Mouse (Mus musculus) kidney, adult 2 months (tissue): ENCODE measurements around the gene Lgi4. TPM values are rescaled to one million over a fixed set of nuclear protein-coding genes. Genes with fewer than 3 reads are reported as not detected.

ENCODE experiments used
- DNase-seq: peaks from one replicate; pipeline ENCODE4 v3.0.0; 2021
- H3K27ac ChIP-seq: fragments of 200-500 bp; 2 replicates; pipeline ENCODE4 v1.5.1; 2012; ENCODE audit warnings: low read depth, low read length, control low read depth, inconsistent platforms; ENCODE audit not compliant: insufficient read depth
- H3K27me3 ChIP-seq: fragments of 200-500 bp; replicated peaks from 2 replicates; pipeline ENCODE4 v1.6.1; 2012; ENCODE audit warnings: mild to moderate bottlenecking, moderate library complexity, low read length, inconsistent platforms; ENCODE audit not compliant: control insufficient read depth, insufficient read depth
- H3K36me3 ChIP-seq: fragments of 200-500 bp; 2 replicates; pipeline ENCODE4 v1.6.1; 2012; ENCODE audit warnings: mild to moderate bottlenecking, moderate library complexity, low read length, inconsistent platforms; ENCODE audit not compliant: control insufficient read depth, insufficient read depth
- H3K4me1 ChIP-seq: fragments of 200-500 bp; 2 replicates; pipeline ENCODE4 v1.6.1; 2011; ENCODE audit warnings: low read length; ENCODE audit not compliant: control insufficient read depth, insufficient read depth
- H3K4me3 ChIP-seq: fragments of 200-500 bp; 2 replicates; pipeline ENCODE4 v1.5.1; 2011; ENCODE audit warnings: mild to moderate bottlenecking, low read depth, low read length, control low read depth; ENCODE audit not compliant: insufficient read depth
- CTCF ChIP-seq: fragments of 200-500 bp; conservative IDR thresholded peaks from 2 replicates; pipeline ENCODE4 v1.5.1; 2011; ENCODE audit warnings: low read depth, mild to moderate bottlenecking, control low read depth, low read length, moderate library complexity, mixed read lengths; ENCODE audit not compliant: insufficient read depth, insufficient read length
- POLR2A ChIP-seq: fragments of 200-500 bp; IDR thresholded peaks from one replicate; pipeline ENCODE4 v1.6.1; 2011; ENCODE audit warnings: low read depth, low read length, control low read depth
- WGBS: fragments of 180-500 bp; shearing (Covaris S2); methylation state at CpG from one replicate; pipeline ENCODE4 v1.1.7; 2018; 5-methylcytosine and 5-hydroxymethylcytosine counted together
- polyA plus RNA-seq: library from polyadenylated mRNA; depleted of rRNA; stranded (reverse); fragments of >200 nt; gene quantifications from 2 replicates; pipeline ENCODE4 v1.2.3, GENCODE M21; 2012

The Lgi4 gene
- polyA plus RNA-seq, 1 experiment = 0.99 TPM

DNA sequence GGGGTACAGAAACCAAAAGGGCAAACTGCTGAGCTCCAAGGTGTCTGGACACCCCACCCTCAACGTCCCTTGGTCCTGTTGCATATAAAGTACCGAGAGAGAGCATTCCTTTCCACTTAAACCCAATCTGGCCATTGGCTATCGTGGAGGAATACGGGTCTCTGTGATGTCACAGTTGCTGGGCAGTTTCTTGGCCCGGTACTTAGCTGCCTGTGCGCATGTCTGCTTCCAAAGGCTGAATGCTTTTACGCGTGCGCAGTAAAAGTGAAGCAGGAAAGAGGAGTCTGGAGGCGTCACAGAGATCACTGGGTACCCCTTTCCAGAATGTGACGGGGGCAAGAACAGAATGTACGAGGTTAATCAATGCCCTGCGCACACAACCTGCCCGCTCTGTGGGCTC lies 10.3 kb downstream of the Lgi4 start:
- Histone ChIP-seq H3K27ac (no peak overlapping the region), H3K4me1 (no peaks in the 10 kb centered on the region), H3K4me3 (no peak overlapping the region), H3K36me3 (no peaks in the 10 kb centered on the region), H3K27me3 (no peaks in the 10 kb centered on the region)
- TF ChIP-seq CTCF (no peak), POLR2A (no peak)
- WGBS = 79% methylated on average over 14 of the region's 14 CpGs
- no peak for DNase-seq

DNA sequence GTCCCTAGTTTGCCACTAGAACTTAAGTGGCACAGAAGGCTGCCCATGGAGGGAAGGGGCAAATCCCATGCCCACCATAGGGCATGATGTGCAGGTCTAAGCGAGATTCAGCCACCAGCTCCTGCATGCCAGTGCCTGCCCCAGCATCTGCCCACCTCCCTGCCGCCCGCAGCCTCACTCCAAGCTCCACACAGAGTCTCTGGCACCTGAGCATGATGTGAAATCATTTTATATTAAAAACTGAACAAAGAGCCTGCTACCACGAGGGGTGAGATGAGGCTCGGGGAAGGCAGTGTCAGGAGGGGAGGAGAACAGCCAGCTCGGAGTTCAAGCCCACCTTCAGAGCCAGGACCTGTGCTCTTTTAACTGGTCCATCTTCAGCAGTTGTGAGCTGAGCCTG lies 11.2 kb downstream of the Lgi4 start:
- H3K27me3 ChIP-seq = no peaks in the 10 kb centered on the region
- TF ChIP-seq CTCF = no peak
- no peak for TF ChIP-seq POLR2A
- no peak for DNase-seq
- H3K4me3 ChIP-seq = no peak overlapping the region
- H3K36me3 ChIP-seq = no peaks in the 10 kb centered on the region
- 81% methylated on average over 6 of the region's 6 CpGs for WGBS
- H3K27ac ChIP-seq = no peak overlapping the region
- no peaks in the 10 kb centered on the region for H3K4me1 ChIP-seq

DNA sequence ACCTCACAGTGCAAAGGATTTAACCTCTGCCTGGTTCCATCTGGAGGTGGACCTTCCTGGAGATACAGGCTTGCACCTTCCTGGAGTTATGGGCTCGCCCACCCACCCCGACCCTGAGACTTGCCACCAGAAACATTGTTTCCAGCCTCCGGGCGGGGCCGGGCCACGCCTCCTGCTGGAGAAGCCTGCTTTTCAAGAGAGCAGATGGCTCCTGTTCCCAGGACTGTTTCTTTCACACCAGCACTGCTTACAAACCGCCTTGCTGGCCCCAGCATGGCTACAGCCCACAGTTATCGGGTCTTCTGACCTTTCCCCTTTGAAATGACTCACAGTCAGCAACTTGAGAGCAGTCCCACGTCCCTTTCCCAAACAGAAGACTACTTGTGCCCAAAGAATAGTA lies 13.2 kb downstream of the Lgi4 start:
- no peak for DNase-seq
- H3K27me3 ChIP-seq = no peaks in the 10 kb centered on the region
- no peaks in the 10 kb centered on the region for H3K4me1 ChIP-seq
- no peak overlapping the region for H3K4me3 ChIP-seq
- no peak for TF ChIP-seq POLR2A
- TF ChIP-seq CTCF = no peak
- WGBS = 46% methylated on average over 9 of the region's 9 CpGs
- H3K36me3 ChIP-seq = no peaks in the 10 kb centered on the region
- H3K27ac ChIP-seq = no peak overlapping the region

DNA sequence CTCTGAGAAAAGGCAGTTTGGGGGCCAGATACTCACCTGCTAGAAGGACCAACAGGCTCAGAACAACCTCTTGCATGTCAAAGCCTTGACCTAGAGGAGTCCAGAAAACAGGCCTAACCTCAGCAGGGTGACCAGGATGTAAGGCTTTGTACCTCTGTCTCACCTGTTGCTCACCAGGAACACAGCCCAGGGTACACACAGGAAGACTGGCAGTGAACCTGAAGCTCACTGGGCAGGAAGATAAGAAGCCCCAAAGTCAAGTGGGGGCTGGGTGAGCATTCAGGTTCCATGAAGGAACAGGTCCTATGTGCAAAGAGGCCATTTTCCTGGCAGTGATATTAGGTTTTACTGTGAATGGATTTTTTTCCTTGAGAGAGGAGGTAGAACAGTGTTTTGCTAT lies 14.4 kb downstream of the Lgi4 start:
- TF ChIP-seq CTCF = no peak
- no peak for TF ChIP-seq POLR2A

DNA sequence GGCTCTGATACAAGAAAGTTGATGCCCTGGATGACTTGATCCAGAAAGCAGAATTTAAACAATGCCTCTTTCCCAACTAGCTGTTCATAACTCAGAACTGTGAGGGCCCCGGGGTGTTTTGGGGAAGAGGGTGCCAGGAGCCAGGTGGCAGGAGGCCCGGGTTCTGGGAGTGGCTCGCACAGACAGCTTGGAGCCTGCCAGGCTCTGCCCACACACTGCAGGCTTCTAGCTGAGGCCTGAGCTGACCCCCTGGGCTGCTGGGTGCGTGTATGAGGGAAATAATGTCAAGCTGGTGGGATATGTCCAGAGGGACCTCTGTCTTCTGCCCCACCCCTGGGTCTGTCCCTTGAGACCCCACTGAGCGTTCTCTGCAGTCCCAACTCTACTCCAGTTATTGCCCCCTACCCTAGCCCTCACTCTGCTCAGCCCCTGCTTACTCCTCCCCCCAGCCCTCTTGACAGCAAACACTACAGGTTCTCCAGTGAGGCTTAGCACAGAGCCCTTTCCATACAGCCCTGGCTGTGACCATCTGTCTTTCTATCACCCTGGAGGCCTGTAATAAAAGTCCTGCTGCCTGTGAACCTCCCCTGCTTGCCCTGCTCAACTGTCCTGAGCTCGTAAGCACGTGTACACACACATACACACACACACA lies 15.0 kb downstream of the Lgi4 start:
- TF ChIP-seq CTCF = no peak
- no peak for TF ChIP-seq POLR2A
- no peaks in the 10 kb centered on the region for H3K27me3 ChIP-seq
- no peaks in the 10 kb centered on the region for H3K36me3 ChIP-seq
- no peak overlapping the region for H3K27ac ChIP-seq
- 59% methylated on average over 7 of the region's 7 CpGs for WGBS
- no peaks in the 10 kb centered on the region for H3K4me1 ChIP-seq
- H3K4me3 ChIP-seq = no peak overlapping the region
- no peak for DNase-seq

More for the DNA sequence above, 14.4 kb downstream of the Lgi4 start:
- H3K27me3 ChIP-seq = no peaks in the 10 kb centered on the region
- no peak overlapping the region for H3K27ac ChIP-seq
- H3K4me1 ChIP-seq = no peaks in the 10 kb centered on the region
- no peaks in the 10 kb centered on the region for H3K36me3 ChIP-seq
- DNase-seq = no peak
- H3K4me3 ChIP-seq = no peak overlapping the region

DNA sequence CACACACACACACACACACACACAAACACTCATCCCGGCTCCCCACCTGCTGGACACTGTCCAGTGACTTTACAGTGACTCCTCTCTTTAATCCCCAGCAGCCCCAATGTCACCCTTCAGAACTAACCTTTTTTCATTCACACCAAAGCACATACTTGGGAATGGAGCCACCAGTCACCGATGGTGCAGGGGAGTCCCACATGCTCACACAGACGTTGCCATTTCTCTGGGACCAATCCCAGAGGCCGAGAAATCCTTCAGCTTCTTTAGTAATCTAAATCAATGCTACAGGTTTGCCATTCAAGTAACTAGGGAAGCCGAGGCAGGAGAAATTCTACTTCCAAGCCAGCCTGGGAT lies 15.5 kb downstream of the Lgi4 start:
- DNase-seq = no peak

DNA sequence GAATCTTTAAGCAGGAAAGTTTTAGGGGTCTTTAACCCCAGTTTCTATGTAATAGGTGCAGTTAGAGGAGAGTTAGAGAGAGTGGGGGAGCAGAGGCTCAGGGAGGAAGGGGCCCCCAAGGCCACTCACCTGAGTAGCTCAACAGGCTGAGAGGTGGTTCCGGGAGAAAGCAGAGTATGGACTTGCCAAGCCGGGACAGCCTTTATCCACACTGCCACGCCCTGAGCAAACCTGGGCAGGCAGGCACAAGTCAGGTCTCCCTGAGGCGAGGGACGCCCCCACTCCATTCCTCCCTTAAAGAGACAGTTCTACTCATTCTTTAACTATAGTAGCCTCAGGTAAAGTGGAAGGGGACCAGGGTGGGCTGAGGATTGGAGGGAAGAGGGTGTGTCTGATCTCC lies 17.4 kb downstream of the Lgi4 start, which contains the start of gene Fxyd3:
Fxyd3 (minus strand) TSS at position 213 of the 400 bp plus-strand sequence.
- TF ChIP-seq POLR2A = no peak
- TF ChIP-seq CTCF = no peak
- Histone ChIP-seq H3K36me3 (no peaks in the 10 kb centered on the region), H3K4me1 (no peaks in the 10 kb centered on the region), H3K4me3 (no peak within 1 kb of the TSS), H3K27me3 (no peaks in the 10 kb centered on the region), H3K27ac (no peak within 1 kb of the TSS)
- DNase-seq = no peak
- 38% methylated on average over 5 of the region's 5 CpGs for WGBS

More for the DNA sequence above, 15.5 kb downstream of the Lgi4 start:
- Histone ChIP-seq H3K4me1 (no peaks in the 10 kb centered on the region), H3K36me3 (no peaks in the 10 kb centered on the region), H3K27ac (no peak overlapping the region), H3K27me3 (no peaks in the 10 kb centered on the region), H3K4me3 (no peak overlapping the region)
- TF ChIP-seq POLR2A = no peak
- TF ChIP-seq CTCF = no peak
- 50% methylated on average over 5 of the region's 5 CpGs for WGBS

DNA sequence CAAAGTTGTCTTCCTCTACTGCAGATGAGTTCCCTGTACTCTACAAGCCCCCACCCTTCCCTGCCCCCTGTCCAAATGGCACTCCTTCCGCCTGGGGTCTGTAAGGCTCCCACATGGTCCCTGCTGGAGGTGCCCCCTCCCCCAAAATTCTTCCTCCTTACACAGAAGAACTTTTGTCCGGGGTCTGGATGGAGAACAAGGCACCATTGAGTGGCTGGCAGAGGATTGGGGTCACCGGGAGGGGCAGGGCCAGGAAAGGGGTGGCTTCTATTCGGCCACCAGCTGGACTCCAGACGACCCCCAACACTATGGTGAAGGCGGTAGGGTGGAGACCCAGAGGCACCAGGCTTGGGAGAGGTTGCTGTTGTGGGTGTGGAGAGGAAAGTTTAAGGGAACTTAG lies 18.3 kb downstream of the Lgi4 start:
- WGBS = 63% methylated on average over 6 of the region's 6 CpGs
- Histone ChIP-seq H3K4me3 (no peak overlapping the region), H3K27ac (no peak overlapping the region), H3K36me3 (no peaks in the 10 kb centered on the region), H3K4me1 (no peaks in the 10 kb centered on the region), H3K27me3 (no peaks in the 10 kb centered on the region)
- DNase-seq = no peak
- no peak for TF ChIP-seq POLR2A
